Mouse (Mus musculus) brown adipose tissue, adult 24 weeks (tissue): ENCODE data around the gene 1600012H06Rik. TPM values are rescaled to one million over a fixed set of nuclear protein-coding genes. Genes with fewer than 3 reads are reported as not detected.
"Not testable (repeated sequence)": the region's sequence is repeated elsewhere in the genome, so short reads cannot be mapped to it uniquely, and the experiment has no call there.

Experiments
- H3K27ac ChIP-seq: fragments of 200-500 bp; replicated peaks from 2 replicates; pipeline ENCODE4 v1.5.1; 2012; ENCODE audit warnings: low read depth, mild to moderate bottlenecking, low read length
- H3K4me1 ChIP-seq: fragments of 200-500 bp; 2 replicates; pipeline ENCODE4 v1.6.1; 2012; ENCODE audit warnings: low read length, mixed read lengths; ENCODE audit not compliant: control insufficient read depth, insufficient read depth, insufficient read length
- H3K4me3 ChIP-seq: fragments of 200-500 bp; 2 replicates; pipeline ENCODE4 v1.5.1; 2012; ENCODE audit warnings: low read depth, mild to moderate bottlenecking, low read length, moderate library complexity; ENCODE audit not compliant: insufficient read depth
- polyA plus RNA-seq: library from polyadenylated mRNA; stranded (reverse); fragments of >200 nt; gene quantifications from 2 replicates; pipeline ENCODE4 v1.2.4, GENCODE M21; 2012; ENCODE audit not compliant: missing spikeins, insufficient read depth, insufficient read length

Gene 1600012H06Rik
- polyA plus RNA-seq, 1 experiment, result 17.2 TPM

GRCm38 (mm10) chr17:14960951-14961556 is 18.1 kb downstream of the 1600012H06Rik start, which contains the start of gene Phf10:
TSS of gene Phf10 (minus strand) at chr17:14961273.
- H3K4me1 ChIP-seq, result not testable (repeated sequence)
- Histone ChIP-seq H3K4me3 (peak within 1 kb of the TSS; percentile 97), H3K27ac (0 out of 2 replicates have a peak within 1 kb of the TSS, but pooled peaks have one; percentile 37)

GRCm38 (mm10) chr17:14961557-14962154 is 18.7 kb downstream of the 1600012H06Rik start:
- not testable (repeated sequence) for H3K4me1 ChIP-seq, H3K27ac ChIP-seq, H3K4me3 ChIP-seq

- H3K4me1 ChIP-seq, H3K27ac ChIP-seq, H3K4me3 ChIP-seq: not testable (repeated sequence)
Measured at GRCm38 (mm10) chr17:14968373-14968913, 25.5 kb downstream of the 1600012H06Rik start.

GRCm38 (mm10) chr17:14977718-14978361 is 34.9 kb downstream of the 1600012H06Rik start:
- H3K27ac ChIP-seq, H3K4me1 ChIP-seq, H3K4me3 ChIP-seq: not testable (repeated sequence)

- H3K4me3 ChIP-seq, H3K27ac ChIP-seq, H3K4me1 ChIP-seq: not testable (repeated sequence)
Measured at GRCm38 (mm10) chr17:14978362-14979038, 35.5 kb downstream of the 1600012H06Rik start, which contains the start of the genes 9030025P20Rik and Gm3417. TSS of gene 9030025P20Rik (plus strand) at chr17:14978468. TSS of gene Gm3417 (minus strand) at chr17:14978790.

- H3K4me3 ChIP-seq, H3K4me1 ChIP-seq, H3K27ac ChIP-seq: not testable (repeated sequence)
Measured at GRCm38 (mm10) chr17:14990116-14990702, 47.2 kb downstream of the 1600012H06Rik start.

GRCm38 (mm10) chr17:14992522-14993138 is 49.6 kb downstream of the 1600012H06Rik start:
- not testable (repeated sequence) for H3K4me3 ChIP-seq, H3K4me1 ChIP-seq, H3K27ac ChIP-seq

GRCm38 (mm10) chr17:14993139-14993832 is 50.3 kb downstream of the 1600012H06Rik start:
- H3K27ac ChIP-seq, H3K4me3 ChIP-seq, H3K4me1 ChIP-seq: not testable (repeated sequence)

- not testable (repeated sequence) for H3K4me3 ChIP-seq, H3K27ac ChIP-seq, H3K4me1 ChIP-seq
Measured at GRCm38 (mm10) chr17:14994140-14994539, 51.2 kb downstream of the 1600012H06Rik start.

GRCm38 (mm10) chr17:15000047-15000446 is 57.1 kb downstream of the 1600012H06Rik start:
- H3K4me3 ChIP-seq, result not testable (repeated sequence)

GRCm38 (mm10) chr17:15009088-15009487 is 66.1 kb downstream of the 1600012H06Rik start:
- H3K27ac ChIP-seq, H3K4me3 ChIP-seq, H3K4me1 ChIP-seq: not testable (repeated sequence)

More at GRCm38 (mm10) chr17:15000047-15000446, 57.1 kb downstream of the 1600012H06Rik start:
- H3K4me1 ChIP-seq, H3K27ac ChIP-seq: not testable (repeated sequence)
